Mouse (Mus musculus): ENCODE measurements around the gene Trim66. TPM values are rescaled to one million over a fixed set of nuclear protein-coding genes. Genes with fewer than 3 reads are reported as not detected.

Gene Trim66
- polyA plus RNA-seq, 1 experiment from 2014 or later = 0.75 TPM

- ATAC-seq (ENCODE audit: low FRiP score, low TSS enrichment) (no peak), DNase-seq (no peak)
- Histone ChIP-seq H3K27me3 (ENCODE audit: control insufficient read depth, insufficient read depth, low read length) (no peaks in the 10 kb centered on the region), H3K36me3 (ENCODE audit: control insufficient read depth, insufficient read depth, low read length) (peaks cover 55% of the 10 kb centered on the region), H3K9me3 (ENCODE audit: control insufficient read depth, low read length) (no peaks in the 10 kb centered on the region), H3K4me2 (ENCODE audit: low read length) (no peak overlapping the region), H3K9ac (replicated peaks; ENCODE audit: low read length) (no peak overlapping the region), H3K27ac (replicated peaks; ENCODE audit: low read depth, low read length) (no peak overlapping the region; the same call in 1 of the 2 replicates), H3K4me1 (ENCODE audit: control insufficient read depth, insufficient read depth, low read length) (no peaks in the 10 kb centered on the region), H3K4me3 (replicated peaks; ENCODE audit: low read depth, low read length) (no peak overlapping the region)
- WGBS = 82% methylated on average over 16 of the region's 16 CpGs
Observed at GRCm38 (mm10) chr7:109525740-109526663, 18.1 kb upstream of the Trim66 start.

GRCm38 (mm10) chr7:109524763-109525162 is 16.8 kb upstream of the Trim66 start:
- DNase-seq (no peak), ATAC-seq (ENCODE audit: low FRiP score, low TSS enrichment) (no peak)
- H3K27ac ChIP-seq (replicated peaks; ENCODE audit: low read depth, low read length) = no peak overlapping the region
- peaks cover 60% of the 10 kb centered on the region for H3K36me3 ChIP-seq (ENCODE audit: control insufficient read depth, insufficient read depth, low read length)
- no peaks in the 10 kb centered on the region for H3K9me3 ChIP-seq (ENCODE audit: control insufficient read depth, low read length)
- H3K4me3 ChIP-seq (replicated peaks; ENCODE audit: low read depth, low read length) = no peak overlapping the region
- peaks cover 5% of the 10 kb centered on the region for H3K4me1 ChIP-seq (ENCODE audit: control insufficient read depth, insufficient read depth, low read length)
- H3K9ac ChIP-seq (replicated peaks; ENCODE audit: low read length) = no peak overlapping the region
- 84% methylated on average over 3 of the region's 3 CpGs for WGBS
- no peak overlapping the region for H3K4me2 ChIP-seq (ENCODE audit: low read length)
- no peaks in the 10 kb centered on the region for H3K27me3 ChIP-seq (ENCODE audit: control insufficient read depth, insufficient read depth, low read length)

GRCm38 (mm10) chr7:109524442-109524744 is 16.5 kb upstream of the Trim66 start:
- Histone ChIP-seq H3K9me3 (ENCODE audit: control insufficient read depth, low read length) (no peaks in the 10 kb centered on the region), H3K36me3 (ENCODE audit: control insufficient read depth, insufficient read depth, low read length) (peaks cover 60% of the 10 kb centered on the region), H3K4me2 (ENCODE audit: low read length) (no peak overlapping the region), H3K27me3 (ENCODE audit: control insufficient read depth, insufficient read depth, low read length) (no peaks in the 10 kb centered on the region), H3K9ac (replicated peaks; ENCODE audit: low read length) (no peak overlapping the region), H3K27ac (replicated peaks; ENCODE audit: low read depth, low read length) (no peak overlapping the region), H3K4me1 (ENCODE audit: control insufficient read depth, insufficient read depth, low read length) (peaks cover 5% of the 10 kb centered on the region), H3K4me3 (replicated peaks; ENCODE audit: low read depth, low read length) (no peak overlapping the region)
- ATAC-seq (ENCODE audit: low FRiP score, low TSS enrichment) (no peak), DNase-seq (no peak)

- ATAC-seq (ENCODE audit: low FRiP score, low TSS enrichment) (no peak), DNase-seq (no peak)
- 71% methylated on average over 6 of the region's 6 CpGs for WGBS
- H3K4me3 ChIP-seq (replicated peaks; ENCODE audit: low read depth, low read length) = no peak overlapping the region
- H3K27me3 ChIP-seq (ENCODE audit: control insufficient read depth, insufficient read depth, low read length) = no peaks in the 10 kb centered on the region
- no peak overlapping the region for H3K27ac ChIP-seq (replicated peaks; ENCODE audit: low read depth, low read length)
- H3K9me3 ChIP-seq (ENCODE audit: control insufficient read depth, low read length) = no peaks in the 10 kb centered on the region
- peaks cover 60% of the 10 kb centered on the region for H3K36me3 ChIP-seq (ENCODE audit: control insufficient read depth, insufficient read depth, low read length)
- peaks cover 5% of the 10 kb centered on the region for H3K4me1 ChIP-seq (ENCODE audit: control insufficient read depth, insufficient read depth, low read length)
- H3K4me2 ChIP-seq (ENCODE audit: low read length) = no peak overlapping the region
- no peak overlapping the region for H3K9ac ChIP-seq (replicated peaks; ENCODE audit: low read length)
Observed at GRCm38 (mm10) chr7:109523741-109524441, 16.0 kb upstream of the Trim66 start.

GRCm38 (mm10) chr7:109523304-109523703 is 15.4 kb upstream of the Trim66 start:
- Histone ChIP-seq H3K4me1 (ENCODE audit: control insufficient read depth, insufficient read depth, low read length) (peaks cover 7% of the 10 kb centered on the region), H3K27ac (replicated peaks; ENCODE audit: low read depth, low read length) (no peak overlapping the region), H3K9ac (replicated peaks; ENCODE audit: low read length) (no peak overlapping the region), H3K9me3 (ENCODE audit: control insufficient read depth, low read length) (no peaks in the 10 kb centered on the region), H3K4me2 (ENCODE audit: low read length) (no peak overlapping the region), H3K4me3 (replicated peaks; ENCODE audit: low read depth, low read length) (no peak overlapping the region), H3K36me3 (ENCODE audit: control insufficient read depth, insufficient read depth, low read length) (peaks cover 60% of the 10 kb centered on the region), H3K27me3 (ENCODE audit: control insufficient read depth, insufficient read depth, low read length) (no peaks in the 10 kb centered on the region)
- WGBS = 66% methylated on average over 2 of the region's 2 CpGs
- no peak for ATAC-seq (ENCODE audit: low FRiP score, low TSS enrichment)
- no peak for DNase-seq

- Histone ChIP-seq H3K9ac (replicated peaks; ENCODE audit: low read length) (peak overlapping the region; percentile 32; the same call in 1 of the 2 replicates), H3K27me3 (ENCODE audit: control insufficient read depth, insufficient read depth, low read length) (no peaks in the 10 kb centered on the region), H3K27ac (replicated peaks; ENCODE audit: low read depth, low read length) (no peak overlapping the region), H3K36me3 (ENCODE audit: control insufficient read depth, insufficient read depth, low read length) (peaks cover 60% of the 10 kb centered on the region), H3K4me2 (ENCODE audit: low read length) (no peak overlapping the region), H3K4me3 (replicated peaks; ENCODE audit: low read depth, low read length) (no peak overlapping the region), H3K9me3 (ENCODE audit: control insufficient read depth, low read length) (no peaks in the 10 kb centered on the region), H3K4me1 (ENCODE audit: control insufficient read depth, insufficient read depth, low read length) (peaks cover 17% of the 10 kb centered on the region)
- DNase-seq (no peak), ATAC-seq (ENCODE audit: low FRiP score, low TSS enrichment) (no peak)
- 80% methylated on average over 5 of the region's 5 CpGs for whole genome bisulfite sequencing
Observed at GRCm38 (mm10) chr7:109522084-109522483, 14.2 kb upstream of the Trim66 start.

- Histone ChIP-seq H3K36me3 (ENCODE audit: control insufficient read depth, insufficient read depth, low read length) (peaks cover 45% of the 10 kb centered on the region), H3K9ac (replicated peaks; ENCODE audit: low read length) (peak overlapping the region; percentile 96), H3K9me3 (ENCODE audit: control insufficient read depth, low read length) (no peaks in the 10 kb centered on the region), H3K4me2 (ENCODE audit: low read length) (peak overlapping the region; percentile 74), H3K27ac (replicated peaks; ENCODE audit: low read depth, low read length) (no peak overlapping the region), H3K4me1 (ENCODE audit: control insufficient read depth, insufficient read depth, low read length) (peaks cover 17% of the 10 kb centered on the region), H3K4me3 (replicated peaks; ENCODE audit: low read depth, low read length) (peak overlapping the region; percentile 93), H3K27me3 (ENCODE audit: control insufficient read depth, insufficient read depth, low read length) (no peaks in the 10 kb centered on the region)
- DNase-seq = no peak
- WGBS = 4% methylated on average over 10 of the region's 10 CpGs
- ATAC-seq (ENCODE audit: low FRiP score, low TSS enrichment) = no peak
Observed at GRCm38 (mm10) chr7:109519936-109520335, 12.0 kb upstream of the Trim66 start.

GRCm38 (mm10) chr7:109518838-109519696 is 11.1 kb upstream of the Trim66 start, which contains the start of gene Rpl27a:
Rpl27a (plus strand) TSS chr7:109519147.
- Histone ChIP-seq H3K4me3 (replicated peaks; ENCODE audit: low read depth, low read length) (peak within 1 kb of the TSS; percentile 93), H3K9ac (replicated peaks; ENCODE audit: low read length) (peak within 1 kb of the TSS; percentile 96), H3K4me1 (ENCODE audit: control insufficient read depth, insufficient read depth, low read length) (peaks cover 17% of the 10 kb centered on the region), H3K4me2 (ENCODE audit: low read length) (peak within 1 kb of the TSS; percentile 74), H3K36me3 (ENCODE audit: control insufficient read depth, insufficient read depth, low read length) (peaks cover 36% of the 10 kb centered on the region), H3K27ac (replicated peaks; ENCODE audit: low read depth, low read length) (peak within 1 kb of the TSS; percentile 95), H3K27me3 (ENCODE audit: control insufficient read depth, insufficient read depth, low read length) (no peaks in the 10 kb centered on the region), H3K9me3 (ENCODE audit: control insufficient read depth, low read length) (no peaks in the 10 kb centered on the region)
- ATAC-seq (ENCODE audit: low FRiP score, low TSS enrichment) = peak; percentile 95
- WGBS = under 1% methylated on average over 72 of the region's 72 CpGs
- DNase-seq = peak; percentile 100

All from midbrain, embryonic 14.5 days (tissue).